Mouse (Mus musculus) brown adipose tissue, adult 24 weeks (tissue): Measurements from ENCODE around the gene Gm20547. TPM values are rescaled to one million over a fixed set of nuclear protein-coding genes. Genes with fewer than 3 reads are reported as not detected.

Source experiments
- H3K27ac ChIP-seq: fragments of 200-500 bp; replicated peaks from 2 replicates; pipeline ENCODE4 v1.5.1; 2012; ENCODE audit warnings: low read depth, mild to moderate bottlenecking, low read length
- H3K4me1 ChIP-seq: fragments of 200-500 bp; 2 replicates; pipeline ENCODE4 v1.6.1; 2012; ENCODE audit warnings: low read length, mixed read lengths; ENCODE audit not compliant: control insufficient read depth, insufficient read depth, insufficient read length
- H3K4me3 ChIP-seq: fragments of 200-500 bp; 2 replicates; pipeline ENCODE4 v1.5.1; 2012; ENCODE audit warnings: low read depth, mild to moderate bottlenecking, low read length, moderate library complexity; ENCODE audit not compliant: insufficient read depth
- polyA plus RNA-seq: library from polyadenylated mRNA; stranded (reverse); fragments of >200 nt; gene quantifications from 2 replicates; pipeline ENCODE4 v1.2.4, GENCODE M21; 2012; ENCODE audit not compliant: missing spikeins, insufficient read depth, insufficient read length

The Gm20547 gene
- polyA plus RNA-seq, 1 experiment, result not detected

GRCm38 (mm10) chr17:34885615-34886014, 3.8 kb upstream of the Gm20547 start:
- H3K4me3 ChIP-seq, result no peak overlapping the region
- no peak overlapping the region for H3K27ac ChIP-seq
- no peaks in the 10 kb centered on the region for H3K4me1 ChIP-seq

DNA sequence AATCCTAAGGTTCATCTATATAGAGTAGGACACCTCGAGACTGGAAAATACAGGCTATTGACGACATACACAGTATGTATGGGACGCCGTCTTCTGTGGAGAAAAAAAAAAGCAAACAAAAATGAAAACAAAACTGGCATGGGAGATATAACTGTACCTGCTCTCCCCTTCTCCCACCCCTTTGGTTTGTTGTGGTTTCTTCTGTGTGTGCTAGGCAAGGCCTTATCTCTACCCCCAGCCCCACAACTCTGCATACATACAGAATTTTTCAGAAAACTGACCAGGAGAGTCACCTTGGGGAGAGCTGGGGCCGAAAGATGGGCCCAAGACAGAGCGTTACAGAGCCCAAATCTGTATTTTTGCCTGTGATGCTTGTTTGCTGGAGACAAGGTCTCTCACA, 2.9 kb upstream of the Gm20547 start:
- Histone ChIP-seq H3K27ac (no peak overlapping the region), H3K4me1 (0 out of 2 replicates have a peak, but pooled peaks cover 2% of the 10 kb centered on the region), H3K4me3 (no peak overlapping the region)

- H3K27ac ChIP-seq, result no peak overlapping the region
- no peak overlapping the region for H3K4me3 ChIP-seq
- H3K4me1 ChIP-seq, result 0 out of 2 replicates have a peak, but pooled peaks cover 2% of the 10 kb centered on the region
Observed at GRCm38 (mm10) chr17:34883332-34883731, 1.5 kb upstream of the Gm20547 start.

DNA sequence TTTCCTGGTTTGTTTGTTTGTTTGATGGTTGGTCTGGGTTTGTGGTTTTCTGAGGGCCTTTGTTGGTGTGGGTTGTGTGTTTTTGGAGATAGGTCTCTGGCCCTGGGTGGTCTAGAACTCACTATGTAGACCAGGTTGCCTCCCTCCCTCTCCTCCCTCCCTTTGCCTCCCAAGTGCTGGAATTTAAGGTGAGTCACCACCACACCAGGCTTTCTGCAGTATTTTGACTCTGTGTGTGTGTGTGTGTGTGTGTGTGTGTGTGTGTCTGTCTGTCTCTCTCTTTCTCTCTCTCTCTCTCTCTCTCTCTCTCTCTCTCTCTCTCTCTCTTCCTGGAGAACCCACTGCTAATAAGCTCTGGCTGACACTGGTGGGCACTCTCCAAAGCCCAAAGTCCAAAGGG, 676 bp downstream of the Gm20547 start:
- Histone ChIP-seq H3K4me1 (0 out of 2 replicates have a peak, but pooled peaks cover 2% of the 10 kb centered on the region), H3K27ac (no peak overlapping the region), H3K4me3 (no peak overlapping the region)

DNA sequence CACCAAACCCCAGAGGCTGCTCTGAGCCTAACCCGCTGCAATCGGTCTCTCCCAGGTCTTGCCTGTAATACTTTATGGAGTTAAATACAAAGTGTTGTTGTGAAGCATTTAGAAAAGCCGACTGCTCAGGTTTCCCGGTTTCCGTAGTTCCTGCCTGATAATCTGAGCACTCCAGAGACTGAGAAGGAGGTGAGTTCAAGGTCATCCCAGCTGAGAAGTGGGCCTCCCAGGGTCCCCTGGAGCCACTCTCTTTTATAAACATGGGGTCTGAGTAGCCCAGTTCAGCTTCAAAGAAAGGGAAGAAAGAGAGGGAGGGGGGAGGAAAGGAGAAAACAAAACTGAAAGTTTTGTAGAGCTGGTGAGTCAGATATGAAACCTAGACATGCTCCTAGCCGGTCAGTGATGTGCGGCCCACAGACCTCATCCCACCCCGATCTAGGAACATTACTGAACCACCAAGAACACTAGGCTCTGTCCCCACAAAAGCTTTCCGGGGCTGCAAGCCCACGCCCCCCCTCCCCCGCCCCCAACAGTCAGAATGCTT, 2.4 kb downstream of the Gm20547 start, which contains the start of gene Zbtb12:
Zbtb12 (plus strand) TSS at position 148 of the 544 bp plus-strand sequence.
- H3K27ac ChIP-seq, result no peak within 1 kb of the TSS
- 0 out of 2 replicates have a peak, but pooled peaks cover 2% of the 10 kb centered on the region for H3K4me1 ChIP-seq
- H3K4me3 ChIP-seq, result peak within 1 kb of the TSS; percentile 28; the same call in 1 of the 2 replicates

DNA sequence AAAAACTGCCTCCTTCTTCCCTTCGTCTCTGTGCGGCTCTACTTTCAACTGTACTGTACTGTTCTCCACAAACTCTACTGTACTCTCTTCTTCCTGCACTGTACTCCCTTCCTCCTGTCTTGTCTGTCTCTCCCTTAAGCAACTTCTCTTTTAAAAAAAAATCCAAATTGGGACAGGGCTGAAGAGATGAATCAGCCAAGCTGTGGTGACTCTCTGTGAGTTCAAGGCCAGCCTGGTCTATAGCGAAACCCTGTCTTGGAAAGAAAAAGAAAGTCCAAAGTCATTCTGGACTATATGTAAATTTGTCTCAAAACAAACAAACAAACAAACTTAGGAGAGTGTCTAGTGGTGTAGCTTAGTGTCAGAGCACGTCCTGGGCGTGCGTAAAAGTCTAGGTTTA, 7.5 kb downstream of the Gm20547 start:
- H3K27ac ChIP-seq, result no peak overlapping the region
- no peak overlapping the region for H3K4me3 ChIP-seq
- H3K4me1 ChIP-seq, result no peaks in the 10 kb centered on the region

- Histone ChIP-seq H3K27ac (no peak overlapping the region), H3K4me3 (no peak overlapping the region), H3K4me1 (no peaks in the 10 kb centered on the region)
Observed at GRCm38 (mm10) chr17:34865981-34866380, 15.9 kb downstream of the Gm20547 start.

- peak within 1 kb of the TSS; percentile 49; the same call in 1 of the 2 replicates for H3K27ac ChIP-seq
Observed at GRCm38 (mm10) chr17:34862416-34863081, 19.3 kb downstream of the Gm20547 start, which contains the start of gene Cfb. Gene Cfb, minus strand, starts transcription at chr17:34862518.

DNA sequence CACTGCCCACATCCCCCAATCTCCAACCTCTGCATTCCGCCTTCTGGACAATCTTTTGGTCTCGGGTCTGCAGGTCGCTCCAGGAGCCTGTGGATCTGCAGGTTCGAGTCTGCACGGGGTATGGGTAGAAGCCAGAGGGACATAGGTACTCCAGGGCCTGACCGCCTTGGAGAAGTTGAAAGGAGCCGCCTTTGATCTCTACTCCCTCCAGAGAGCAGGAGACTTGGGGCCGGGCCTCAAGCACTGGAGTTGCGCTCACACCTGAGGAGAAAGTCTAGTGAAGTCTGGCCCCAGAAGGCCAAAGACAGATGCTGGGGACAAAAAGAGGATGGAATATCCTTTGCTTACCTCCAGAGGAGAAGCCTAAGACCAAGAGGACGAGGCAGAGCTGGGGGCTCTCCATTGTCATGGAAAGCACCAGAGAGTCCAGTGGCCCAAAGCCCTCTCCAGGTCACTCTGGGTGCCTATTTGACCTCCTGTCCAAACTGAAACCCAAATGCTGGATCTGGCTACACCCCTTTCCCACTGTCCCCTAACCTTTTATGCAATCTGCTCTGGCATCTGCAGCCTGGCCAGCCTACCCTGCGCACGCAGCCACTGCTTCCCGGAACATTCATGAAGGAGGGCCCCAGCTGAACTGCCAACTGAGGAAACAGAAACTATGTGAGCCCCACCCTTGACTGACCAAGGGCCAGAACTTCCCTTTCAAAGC, 20.0 kb downstream of the Gm20547 start:
- Histone ChIP-seq H3K4me1 (no peaks in the 10 kb centered on the region), H3K27ac (peak overlapping the region; percentile 49; the same call in 1 of the 2 replicates), H3K4me3 (no peak overlapping the region)

More at GRCm38 (mm10) chr17:34862416-34863081, 19.3 kb downstream of the Gm20547 start, which contains the start of gene Cfb:
- no peak within 1 kb of the TSS for H3K4me3 ChIP-seq
- no peaks in the 10 kb centered on the region for H3K4me1 ChIP-seq

DNA sequence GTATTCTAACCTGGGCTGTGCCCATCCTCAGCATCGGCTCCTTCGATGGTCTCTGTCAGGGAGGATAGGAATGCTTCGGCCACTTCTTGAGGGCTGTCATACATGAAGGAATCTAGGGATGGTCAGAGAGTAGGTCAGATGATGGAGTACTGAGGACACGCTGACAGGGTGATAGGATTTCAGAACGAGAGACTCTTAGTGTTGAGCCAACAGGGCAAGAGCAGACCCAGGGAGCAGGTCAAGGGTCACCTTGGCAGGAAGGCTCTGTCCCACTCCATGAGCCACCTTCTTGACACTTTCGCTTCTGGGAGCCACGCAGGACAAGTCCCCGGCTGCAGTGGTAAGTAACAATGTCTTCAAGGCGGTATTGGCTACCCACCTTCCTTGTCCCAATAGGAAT, 21.3 kb downstream of the Gm20547 start:
- H3K27ac ChIP-seq, result no peak overlapping the region
- no peaks in the 10 kb centered on the region for H3K4me1 ChIP-seq
- H3K4me3 ChIP-seq, result no peak overlapping the region

- no peak overlapping the region for H3K4me3 ChIP-seq
- no peaks in the 10 kb centered on the region for H3K4me1 ChIP-seq
- no peak overlapping the region for H3K27ac ChIP-seq
Observed at GRCm38 (mm10) chr17:34858670-34859069, 23.2 kb downstream of the Gm20547 start.

DNA sequence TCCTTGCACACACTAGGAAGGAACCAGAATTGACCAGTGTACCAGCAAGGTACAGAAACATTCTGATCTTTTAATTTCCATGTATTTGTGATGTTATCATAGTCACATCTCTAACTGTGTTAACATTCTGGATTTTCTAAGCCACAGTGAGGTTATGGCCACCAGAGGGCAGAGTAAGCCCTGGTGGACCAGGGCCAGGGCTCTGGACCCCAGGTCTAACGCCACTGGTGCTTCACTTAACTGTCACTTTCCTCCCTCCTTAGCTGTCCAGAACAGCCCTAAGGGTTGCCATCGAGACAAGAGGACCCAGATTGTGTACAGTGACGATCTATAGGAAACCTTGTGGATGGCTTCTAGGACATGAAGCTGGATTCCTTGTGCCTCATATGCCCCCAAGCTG, 26.0 kb downstream of the Gm20547 start:
- Histone ChIP-seq H3K27ac (no peak overlapping the region), H3K4me1 (peaks cover 3% of the 10 kb centered on the region; the same call in 1 of the 2 replicates), H3K4me3 (no peak overlapping the region)

DNA sequence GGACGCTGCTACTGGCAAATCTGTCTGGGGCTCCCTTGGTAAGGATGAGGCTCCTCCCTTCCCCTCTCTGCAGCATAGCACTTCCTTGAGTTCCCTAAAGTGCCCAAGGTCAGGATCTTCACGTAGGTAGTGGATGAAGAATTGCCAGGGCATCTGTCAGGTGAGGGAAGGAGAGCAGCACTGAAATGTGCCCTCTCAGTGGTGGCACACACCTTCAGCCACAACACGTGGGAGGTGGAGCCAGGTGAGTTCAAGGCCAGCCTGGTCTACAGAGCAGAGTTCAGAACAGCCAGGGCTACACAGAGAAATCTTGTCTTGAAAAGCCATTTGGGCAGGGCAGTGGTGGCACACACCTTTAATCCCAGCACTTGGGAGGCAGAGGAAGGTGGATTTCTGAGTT, 27.1 kb downstream of the Gm20547 start:
- H3K27ac ChIP-seq, result no peak overlapping the region
- peaks cover 3% of the 10 kb centered on the region; the same call in 1 of the 2 replicates for H3K4me1 ChIP-seq
- H3K4me3 ChIP-seq, result no peak overlapping the region

GRCm38 (mm10) chr17:34853511-34853910, 28.3 kb downstream of the Gm20547 start:
- peaks cover 7% of the 10 kb centered on the region; the same call in 1 of the 2 replicates for H3K4me1 ChIP-seq
- H3K27ac ChIP-seq, result no peak overlapping the region
- H3K4me3 ChIP-seq, result no peak overlapping the region

DNA sequence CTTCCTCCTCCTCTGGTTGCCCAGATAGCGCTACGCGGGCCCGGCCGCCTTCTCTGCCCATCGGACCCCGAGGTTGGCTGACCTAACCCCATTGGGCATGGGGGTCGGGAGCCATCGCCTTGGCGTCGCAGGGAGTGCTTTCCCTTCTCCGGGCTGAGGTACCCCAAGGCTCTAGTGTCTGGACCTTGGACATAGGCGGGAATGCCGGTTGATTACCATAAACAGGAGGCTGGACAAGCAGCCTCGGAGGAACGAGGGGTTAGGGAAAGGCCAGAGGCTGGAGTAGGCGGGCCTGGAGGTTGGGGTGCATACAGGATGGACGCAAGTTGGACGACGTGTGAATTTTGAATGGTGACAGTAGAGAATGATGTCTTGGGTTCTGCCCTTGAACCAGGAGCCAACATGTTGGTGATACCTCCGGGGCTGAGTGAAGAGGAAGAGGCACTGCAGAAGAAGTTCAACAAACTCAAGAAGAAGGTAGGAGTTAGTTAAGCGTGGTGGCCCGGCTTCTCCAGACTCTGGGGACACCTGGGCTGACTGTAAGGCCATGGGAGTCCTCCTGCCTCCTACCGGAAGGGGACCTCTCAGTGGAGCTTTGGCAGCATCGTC, 31.2 kb downstream of the Gm20547 start:
- H3K27ac ChIP-seq, result 0 out of 2 replicates have a peak overlapping the region, but pooled peaks have one; percentile 13

More for the DNA sequence above, 31.2 kb downstream of the Gm20547 start:
- H3K4me1 ChIP-seq, result peaks cover 7% of the 10 kb centered on the region; the same call in 1 of the 2 replicates
- H3K4me3 ChIP-seq, result peak overlapping the region; percentile 78
